Mouse (Mus musculus) hindbrain, embryonic 11.5 days (tissue): ENCODE measurements around the gene Slc9a5. TPM values are rescaled to one million over a fixed set of nuclear protein-coding genes. Genes with fewer than 3 reads are reported as not detected.

ENCODE experiments used
- ATAC-seq: fragments of 200-750 bp; cut with Nextera tagmentation; 2 replicates; pipeline ENCODE4 v1.8.0; 2017; ENCODE audit warnings: mild to moderate bottlenecking, moderate TSS enrichment, moderate library complexity; ENCODE audit not compliant: low FRiP score
- DNase-seq: peaks from one replicate; pipeline ENCODE4 v3.0.0-alpha.2; 2015; ENCODE audit warnings: low spot score
- H3K27ac ChIP-seq: fragments of 300-500 bp; sonication (generic); 2 replicates; pipeline ENCODE4 v1.5.1; 2014; ENCODE audit warnings: mild to moderate bottlenecking, low read depth, low read length
- H3K27me3 ChIP-seq: fragments of 300-500 bp; sonication (generic); 2 replicates; pipeline ENCODE4 v1.6.1; 2014; ENCODE audit warnings: mild to moderate bottlenecking, low read length, moderate library complexity, mixed read lengths; ENCODE audit not compliant: control insufficient read depth, insufficient read depth
- H3K36me3 ChIP-seq: fragments of 300-500 bp; sonication (generic); 2 replicates; pipeline ENCODE4 v1.6.1; 2014; ENCODE audit warnings: mild to moderate bottlenecking, low read length, moderate library complexity, mixed read lengths; ENCODE audit not compliant: control insufficient read depth, insufficient read depth
- H3K4me1 ChIP-seq: fragments of 300-500 bp; sonication (generic); replicated peaks from 2 replicates; pipeline ENCODE4 v1.6.1; 2014; ENCODE audit warnings: low read length, mixed read lengths; ENCODE audit not compliant: control insufficient read depth, insufficient read depth
- H3K4me2 ChIP-seq: fragments of 300-500 bp; sonication (generic); replicated peaks from 2 replicates; pipeline ENCODE4 v1.6.1; 2014; ENCODE audit warnings: mild to moderate bottlenecking, low read depth, low read length
- H3K4me3 ChIP-seq: fragments of 300-500 bp; sonication (generic); 2 replicates; pipeline ENCODE4 v1.5.1; 2014; ENCODE audit warnings: low read depth, low read length
- H3K9ac ChIP-seq: fragments of 300-500 bp; sonication (generic); 2 replicates; pipeline ENCODE4 v1.6.1; 2014; ENCODE audit warnings: low read depth, low read length
- H3K9me3 ChIP-seq: fragments of 300-500 bp; sonication (generic); 2 replicates; pipeline ENCODE4 v1.6.1; 2016; ENCODE audit warnings: low read length; ENCODE audit not compliant: control insufficient read depth
- WGBS: fragments of 180-500 bp; shearing (Covaris S2); extraction: QIAGEN DNeasy Blood & Tissue Kit; methylation state at CpG from one replicate; pipeline ENCODE4 v1.1.7; 2014; 5-methylcytosine and 5-hydroxymethylcytosine counted together
- microRNA counts: library from miRNA; unstranded; fragments of <30 nt; microRNA quantifications from one replicate; lab custom pipeline; 2015
- polyA plus RNA-seq: library from polyadenylated mRNA; unstranded; fragments of >200 nt; fragmentation: Nextera tagmentation; extraction: Ambion mirVana; gene quantifications from 2 replicates; pipeline ENCODE4 v1.2.1, GENCODE M21; 2014

Slc9a5 gene
- polyA plus RNA-seq, 1 experiment from 2014 or later, result 4.5 TPM

- no peak overlapping the region for H3K4me2 ChIP-seq
- H3K4me1 ChIP-seq, result no peaks in the 10 kb centered on the region
- no peaks in the 10 kb centered on the region for H3K36me3 ChIP-seq
- no peak for ATAC-seq
- H3K9ac ChIP-seq, result no peak overlapping the region
- no peak for DNase-seq
- H3K27ac ChIP-seq, result no peak overlapping the region
- H3K9me3 ChIP-seq, result no peaks in the 10 kb centered on the region
- no peak overlapping the region for H3K4me3 ChIP-seq
- H3K27me3 ChIP-seq, result no peaks in the 10 kb centered on the region
- whole genome bisulfite sequencing, result 95% methylated on average over 8 of the region's 8 CpGs
Observed at GRCm38 (mm10) chr8:105403467-105403866, 54.8 kb downstream of the Slc9a5 start.

DNA sequence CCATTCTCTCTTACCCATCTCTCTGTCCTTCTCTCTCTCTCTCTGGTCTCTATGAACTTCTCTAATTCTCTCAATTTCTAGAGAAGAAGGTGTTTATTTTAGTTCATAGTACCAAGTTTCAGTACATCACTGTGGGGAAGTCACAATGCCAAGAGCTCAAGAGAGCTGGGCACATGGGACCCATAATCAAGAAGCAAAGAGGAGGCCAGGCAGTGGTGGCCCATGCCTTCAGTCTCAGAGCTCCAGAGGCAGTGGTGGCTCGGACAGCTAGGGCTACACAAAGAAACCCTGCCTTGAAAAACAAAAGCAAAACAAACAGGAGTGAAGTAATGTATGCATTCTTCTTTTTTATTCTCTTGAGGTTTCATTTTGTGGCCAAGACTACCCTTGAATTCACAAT, 55.9 kb downstream of the Slc9a5 start:
- H3K4me3 ChIP-seq, result no peak overlapping the region
- H3K9ac ChIP-seq, result no peak overlapping the region
- no peaks in the 10 kb centered on the region for H3K4me1 ChIP-seq
- ATAC-seq, result no peak
- DNase-seq, result no peak
- no peaks in the 10 kb centered on the region for H3K27me3 ChIP-seq
- 46% methylated on average over 1 of the region's 1 CpGs for WGBS
- no peaks in the 10 kb centered on the region for H3K9me3 ChIP-seq
- no peak overlapping the region for H3K4me2 ChIP-seq
- no peaks in the 10 kb centered on the region for H3K36me3 ChIP-seq
- no peak overlapping the region for H3K27ac ChIP-seq

DNA sequence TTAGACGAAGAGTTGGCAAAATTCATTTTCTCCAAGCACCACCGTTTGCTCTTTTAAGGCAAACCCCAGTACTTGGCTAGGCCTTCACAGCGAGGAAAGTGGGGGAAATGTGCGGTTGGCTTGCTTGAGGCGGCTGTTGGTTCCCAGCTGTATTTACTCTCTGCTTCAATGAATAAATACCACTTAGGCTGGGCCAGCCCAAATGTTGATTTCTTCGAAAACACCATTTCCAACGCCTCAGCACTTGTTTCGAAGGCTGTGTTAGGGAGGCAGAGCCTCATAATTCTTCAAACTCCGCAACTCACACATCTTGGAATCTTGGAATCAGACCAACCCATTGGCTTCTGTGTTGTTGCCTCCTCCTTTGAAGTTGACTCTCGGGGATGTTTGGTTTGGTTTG, 57.8 kb downstream of the Slc9a5 start:
- H3K4me3 ChIP-seq, result no peak overlapping the region
- DNase-seq (no peak), ATAC-seq (no peak)
- no peaks in the 10 kb centered on the region for H3K27me3 ChIP-seq
- H3K4me2 ChIP-seq, result no peak overlapping the region
- no peaks in the 10 kb centered on the region for H3K4me1 ChIP-seq
- WGBS, result 82% methylated on average over 10 of the region's 10 CpGs
- no peaks in the 10 kb centered on the region for H3K9me3 ChIP-seq
- H3K9ac ChIP-seq, result no peak overlapping the region
- no peaks in the 10 kb centered on the region for H3K36me3 ChIP-seq
- no peak overlapping the region for H3K27ac ChIP-seq

DNA sequence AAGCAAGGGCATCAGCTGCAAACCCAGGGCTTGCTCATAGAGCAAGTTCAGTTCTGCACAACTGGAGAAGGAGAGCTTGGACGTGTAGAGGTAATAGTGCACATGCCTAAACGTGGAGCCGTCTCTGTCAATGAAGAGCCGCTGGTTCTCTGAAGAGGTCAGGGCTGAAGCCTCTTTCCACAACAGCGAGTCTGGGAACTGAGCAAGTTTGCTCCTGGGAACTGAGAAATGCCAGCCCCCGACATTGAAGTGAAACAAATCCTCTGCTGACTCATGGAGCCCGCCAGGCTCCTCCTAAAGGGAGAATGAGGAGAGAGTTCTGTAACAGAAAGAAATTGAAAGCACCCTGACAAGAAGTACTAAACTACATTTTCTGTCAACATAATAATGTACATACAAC, 59.7 kb downstream of the Slc9a5 start:
- ATAC-seq (no peak), DNase-seq (no peak)
- no peak overlapping the region for H3K9ac ChIP-seq
- no peak overlapping the region for H3K4me2 ChIP-seq
- H3K4me3 ChIP-seq, result no peak overlapping the region
- WGBS, result 69% methylated on average over 7 of the region's 7 CpGs
- H3K27ac ChIP-seq, result no peak overlapping the region
- H3K4me1 ChIP-seq, result no peaks in the 10 kb centered on the region
- H3K9me3 ChIP-seq, result no peaks in the 10 kb centered on the region
- no peaks in the 10 kb centered on the region for H3K36me3 ChIP-seq
- H3K27me3 ChIP-seq, result no peaks in the 10 kb centered on the region

GRCm38 (mm10) chr8:105409947-105410346, 61.3 kb downstream of the Slc9a5 start:
- Histone ChIP-seq H3K4me1 (no peaks in the 10 kb centered on the region), H3K36me3 (no peaks in the 10 kb centered on the region), H3K4me2 (no peak overlapping the region), H3K4me3 (no peak overlapping the region), H3K9ac (no peak overlapping the region), H3K27ac (no peak overlapping the region), H3K9me3 (no peaks in the 10 kb centered on the region), H3K27me3 (no peaks in the 10 kb centered on the region)
- 92% methylated on average over 6 of the region's 6 CpGs for WGBS
- ATAC-seq (no peak), DNase-seq (no peak)

- WGBS, result under 1% methylated on average over 34 of the region's 34 CpGs
- H3K27ac ChIP-seq, result no peak within 1 kb of the TSS
- no peaks in the 10 kb centered on the region for H3K27me3 ChIP-seq
- DNase-seq (peak; percentile 72), ATAC-seq (peak; percentile 77)
- peak within 1 kb of the TSS; percentile 37 for H3K4me2 ChIP-seq
- H3K4me1 ChIP-seq, result no peaks in the 10 kb centered on the region
- H3K9ac ChIP-seq, result no peak within 1 kb of the TSS
- no peaks in the 10 kb centered on the region for H3K36me3 ChIP-seq
- peak within 1 kb of the TSS; percentile 25 for H3K4me3 ChIP-seq
- H3K9me3 ChIP-seq, result no peaks in the 10 kb centered on the region
Observed at GRCm38 (mm10) chr8:105413391-105413790, 64.7 kb downstream of the Slc9a5 start, which contains the start of the genes Kctd19 and Lrrc36. Gene Kctd19 (minus strand): TSS chr8:105413502. Gene Lrrc36 (plus strand): TSS chr8:105413571.

DNA sequence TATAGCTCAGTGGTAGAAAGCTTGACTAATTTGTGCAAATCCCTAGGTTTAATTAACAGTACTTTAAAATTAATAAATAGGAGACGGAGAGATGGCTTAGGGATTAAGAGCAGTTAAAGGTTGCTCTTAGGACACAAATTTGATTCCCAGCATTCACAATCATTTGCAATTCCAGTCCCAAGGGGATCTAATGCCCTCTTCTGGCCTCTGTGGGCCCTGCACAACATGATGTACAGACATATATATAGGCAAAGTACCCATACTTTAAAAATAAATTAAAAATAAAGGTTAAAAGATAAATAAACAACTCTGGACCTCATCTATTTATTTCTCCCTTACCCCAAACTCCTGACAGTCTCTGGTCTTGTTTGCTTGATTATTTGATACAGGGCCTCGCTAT, 70.3 kb downstream of the Slc9a5 start:
- no peaks in the 10 kb centered on the region for H3K4me1 ChIP-seq
- H3K9ac ChIP-seq, result no peak overlapping the region
- H3K36me3 ChIP-seq, result no peaks in the 10 kb centered on the region
- no peaks in the 10 kb centered on the region for H3K9me3 ChIP-seq
- WGBS, result 77% methylated on average over 2 of the region's 2 CpGs
- ATAC-seq (no peak), DNase-seq (no peak)
- H3K4me2 ChIP-seq, result no peak overlapping the region
- no peak overlapping the region for H3K4me3 ChIP-seq
- H3K27me3 ChIP-seq, result no peaks in the 10 kb centered on the region
- H3K27ac ChIP-seq, result no peak overlapping the region

MicroRNAs encoded within 50 kb of the gene (microRNA counts, 519-probe panel; counts per million panel counts)
- microRNA mmu-miR-328 (lab: Ali Mortazavi, UCI), result 3,130 counts per million, percentile 17 among the panel's probes with 10 or more counts

Other genes with a start within 250 kb of the Slc9a5 start
- not detected in 2 replicates for gene Ces4a, start 217.0 kb upstream of the Slc9a5 start, polyA plus RNA-seq
- gene Cbfb, start 178.2 kb upstream of the Slc9a5 start, polyA plus RNA-seq, result 65.1 and 69.0 TPM in 2 replicates
- 33.2 and 34.1 TPM in 2 replicates for gene D230025D16Rik, start 123.7 kb upstream of the Slc9a5 start, polyA plus RNA-seq
- 4.2 and 6.3 TPM in 2 replicates for gene B3gnt9, start 93.7 kb upstream of the Slc9a5 start, polyA plus RNA-seq
- gene Tradd, start 84.2 kb upstream of the Slc9a5 start, polyA plus RNA-seq, result 13.5 and 14.3 TPM in 2 replicates
- gene Fbxl8, start 84.2 kb upstream of the Slc9a5 start, polyA plus RNA-seq, result 0.78 and 1.4 TPM in 2 replicates
- gene Hsf4, start 79.0 kb upstream of the Slc9a5 start, polyA plus RNA-seq, result 0.21 and 0.52 TPM in 2 replicates
- gene Nol3, start 72.7 kb upstream of the Slc9a5 start, polyA plus RNA-seq, result 2.7 and 3.1 TPM in 2 replicates
- 31.7 and 40.2 TPM in 2 replicates for gene 4931428F04Rik, start 59.0 kb upstream of the Slc9a5 start, polyA plus RNA-seq
- gene Exoc3l, start 52.7 kb upstream of the Slc9a5 start, polyA plus RNA-seq, result 6.0 and 10.0 TPM in 2 replicates
- 96.7 and 97.1 TPM in 2 replicates for gene E2f4, start 51.2 kb upstream of the Slc9a5 start, polyA plus RNA-seq
- 1.7 and 2.6 TPM in 2 replicates for gene Elmo3, start 43.2 kb upstream of the Slc9a5 start, polyA plus RNA-seq
- gene Lrrc29, start 22.6 kb upstream of the Slc9a5 start, polyA plus RNA-seq, result 0.98 and 1.2 TPM in 2 replicates
- gene Tmem208, start 22.5 kb upstream of the Slc9a5 start, polyA plus RNA-seq, result 102 and 105 TPM in 2 replicates
- gene Fhod1, start 890 bp upstream of the Slc9a5 start, polyA plus RNA-seq, result 1.8 and 3.6 TPM in 2 replicates
- gene Plekhg4, start 24.4 kb downstream of the Slc9a5 start, polyA plus RNA-seq, result 0.26 and 0.73 TPM in 2 replicates
- 0.14 TPM in 1 of 2 replicates, not detected in the other for gene Kctd19, start 64.7 kb downstream of the Slc9a5 start, polyA plus RNA-seq
- gene Lrrc36, start 64.7 kb downstream of the Slc9a5 start, polyA plus RNA-seq, result 2.8 and 3.0 TPM in 2 replicates
- gene Tppp3, start 122.7 kb downstream of the Slc9a5 start, polyA plus RNA-seq, result 206 and 218 TPM in 2 replicates
- 19.0 and 19.7 TPM in 2 replicates for gene Zdhhc1, start 148.1 kb downstream of the Slc9a5 start, polyA plus RNA-seq
- gene Hsd11b2, start 169.9 kb downstream of the Slc9a5 start, polyA plus RNA-seq, result 19.6 and 21.1 TPM in 2 replicates
- 141 and 155 TPM in 2 replicates for gene Atp6v0d1, start 217.2 kb downstream of the Slc9a5 start, polyA plus RNA-seq